Mouse (Mus musculus) heart, embryonic 10.5 days (tissue): Measurements from ENCODE around the gene Slc2a5. TPM values are rescaled to one million over a fixed set of nuclear protein-coding genes. Genes with fewer than 3 reads are reported as not detected.

Experiments
- DNase-seq: peaks from one replicate; pipeline ENCODE4 v3.0.0-alpha.2; 2017; ENCODE audit warnings: low spot score
- H3K27ac ChIP-seq: fragments of 300-500 bp; sonication (generic); 2 replicates; pipeline ENCODE4 v1.5.1; 2016; ENCODE audit warnings: mild to moderate bottlenecking
- H3K27me3 ChIP-seq: fragments of 300-500 bp; sonication (generic); 2 replicates; pipeline ENCODE4 v1.6.1; 2016; ENCODE audit warnings: mild to moderate bottlenecking; ENCODE audit not compliant: poor library complexity, insufficient read depth, severe bottlenecking
- H3K36me3 ChIP-seq: fragments of 300-500 bp; sonication (generic); 2 replicates; pipeline ENCODE4 v1.6.1; 2016; ENCODE audit warnings: mild to moderate bottlenecking, moderate library complexity
- H3K4me1 ChIP-seq: fragments of 300-500 bp; sonication (generic); 2 replicates; pipeline ENCODE4 v1.6.1; 2016; ENCODE audit warnings: mild to moderate bottlenecking
- H3K4me3 ChIP-seq: fragments of 300-500 bp; sonication (generic); 2 replicates; pipeline ENCODE4 v1.5.1; 2016; ENCODE audit warnings: mild to moderate bottlenecking, moderate library complexity
- H3K9me3 ChIP-seq: fragments of 300-500 bp; sonication (generic); 2 replicates; pipeline ENCODE4 v1.6.1; 2016; ENCODE audit warnings: mild to moderate bottlenecking, moderate library complexity
- WGBS: fragments of 180-500 bp; shearing (Covaris S2); methylation state at CpG from one replicate; pipeline ENCODE4 v1.1.7; 2016; 5-methylcytosine and 5-hydroxymethylcytosine counted together
- polyA plus RNA-seq: library from polyadenylated mRNA; unstranded; fragments of >200 nt; fragmentation: Nextera tagmentation; extraction: Ambion mirVana; gene quantifications from 2 replicates; pipeline ENCODE4 v1.2.1, GENCODE M21; 2016

Gene Slc2a5
- polyA plus RNA-seq, 1 experiment from 2014 or later: 1.2 TPM

DNA sequence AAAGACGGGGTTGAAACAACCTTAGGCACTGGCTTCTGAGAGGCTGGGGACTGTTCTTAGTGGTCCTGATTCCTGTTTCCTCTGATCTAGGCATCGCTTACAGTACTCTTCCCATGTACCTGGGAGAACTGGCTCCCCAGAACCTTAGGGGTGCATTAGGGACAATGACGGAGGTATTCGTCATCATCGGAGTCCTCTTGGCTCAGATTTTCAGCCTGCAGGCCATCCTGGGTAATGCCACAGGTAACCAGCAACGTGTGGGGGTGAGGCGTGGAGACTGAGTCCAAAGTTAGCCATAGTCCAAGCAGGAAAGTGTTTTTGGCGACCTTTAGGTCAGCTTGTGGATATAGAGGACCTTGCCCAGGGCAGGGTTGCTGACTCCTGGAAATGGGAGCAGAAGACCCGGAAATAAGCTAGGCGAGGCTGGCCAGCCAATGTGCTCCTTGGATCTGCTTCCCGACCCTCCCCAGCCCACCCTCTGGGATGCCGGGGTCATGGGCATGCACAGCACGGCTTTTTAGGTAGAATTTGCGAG lies 38.3 kb downstream of the Slc2a5 start:
- 57% methylated on average over 14 of the region's 14 CpGs for WGBS

DNA sequence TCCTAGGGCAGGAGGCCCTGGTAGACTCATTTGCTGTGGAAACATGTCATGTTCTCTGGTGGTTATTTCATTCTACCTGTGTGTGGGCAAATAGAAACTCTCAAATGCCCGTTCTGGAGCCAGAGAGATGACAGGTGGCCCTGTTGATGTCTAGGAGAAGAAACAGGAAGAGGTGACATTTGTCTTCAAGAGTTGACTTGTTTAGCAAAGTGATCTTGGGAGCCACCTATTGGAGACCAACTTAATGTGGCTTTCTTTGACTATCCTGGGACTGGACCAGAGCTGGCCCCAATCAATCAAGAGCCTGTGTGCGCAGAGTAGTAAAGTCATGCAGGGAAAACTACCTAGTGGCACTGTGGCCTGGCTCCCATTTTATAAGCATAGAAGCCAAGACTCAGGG lies 40.4 kb downstream of the Slc2a5 start:
- Histone ChIP-seq H3K4me1 (peaks cover 5% of the 10 kb centered on the region; the same call in 1 of the 2 replicates), H3K4me3 (no peak overlapping the region), H3K9me3 (no peaks in the 10 kb centered on the region), H3K27ac (no peak overlapping the region), H3K36me3 (no peaks in the 10 kb centered on the region), H3K27me3 (peaks cover 12% of the 10 kb centered on the region; the same call in 1 of the 2 replicates)
- DNase-seq: no peak
- WGBS: 77% methylated on average over 2 of the region's 2 CpGs

More for the DNA sequence above, 38.3 kb downstream of the Slc2a5 start:
- Histone ChIP-seq H3K36me3 (no peaks in the 10 kb centered on the region), H3K27ac (no peak overlapping the region), H3K4me1 (peaks cover 8% of the 10 kb centered on the region), H3K27me3 (peaks cover 12% of the 10 kb centered on the region; the same call in 1 of the 2 replicates), H3K4me3 (no peak overlapping the region), H3K9me3 (no peaks in the 10 kb centered on the region)
- no peak for DNase-seq

DNA sequence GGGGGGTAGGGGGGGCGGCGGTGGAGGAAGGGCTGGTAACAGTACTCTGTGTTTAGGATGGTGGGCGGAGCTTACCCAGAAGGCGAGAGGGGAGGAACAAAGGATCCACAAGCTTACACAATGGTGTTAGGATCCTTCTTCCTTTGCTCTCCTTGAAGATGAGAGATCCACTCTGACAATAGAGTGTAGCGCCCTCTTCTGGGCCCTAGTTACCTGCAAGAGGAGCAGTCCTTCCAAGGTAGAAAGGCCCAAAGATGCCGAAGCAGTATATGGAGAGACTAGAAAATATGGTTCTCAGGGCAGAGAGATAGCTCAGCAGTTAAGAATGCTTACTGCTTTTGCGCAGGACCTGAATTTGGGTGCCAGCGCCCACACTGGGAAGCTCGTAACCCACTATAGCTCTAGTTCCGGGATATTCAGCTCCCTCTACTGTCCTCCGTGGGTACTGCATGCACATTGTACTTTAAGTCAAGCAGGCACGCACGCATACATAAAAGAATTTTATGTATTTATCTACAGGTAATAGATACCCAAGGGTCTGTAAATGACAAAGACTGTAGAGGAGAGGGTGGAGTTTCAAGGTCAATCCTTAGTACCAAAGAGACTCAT lies 43.6 kb downstream of the Slc2a5 start:
- peaks cover 15% of the 10 kb centered on the region; the same call in 1 of the 2 replicates for H3K27me3 ChIP-seq

DNA sequence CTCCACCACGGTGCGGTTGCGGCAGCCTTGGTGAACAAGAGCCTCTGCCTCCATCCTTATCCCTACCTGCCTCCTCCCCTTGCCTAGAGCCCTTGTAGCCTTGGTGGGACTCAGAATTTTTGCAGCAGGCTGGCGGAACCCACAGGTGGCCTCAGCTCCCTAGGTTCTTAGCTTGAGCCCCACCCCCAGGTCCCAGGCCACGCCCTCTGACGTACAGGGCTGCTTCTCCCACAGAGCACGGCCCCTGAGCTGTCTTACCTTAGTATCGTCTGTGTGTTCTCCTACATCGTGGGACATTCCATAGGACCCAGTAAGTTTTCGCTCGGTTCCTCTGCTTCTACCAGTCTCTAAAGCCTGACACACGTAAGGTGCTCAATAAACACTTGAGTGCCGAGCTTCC lies 45.8 kb downstream of the Slc2a5 start:
- 30% methylated on average over 13 of the region's 13 CpGs for WGBS
- DNase-seq: no peak
- Histone ChIP-seq H3K4me3 (no peak overlapping the region), H3K27ac (no peak overlapping the region; the same call in 1 of the 2 replicates), H3K36me3 (no peaks in the 10 kb centered on the region), H3K9me3 (no peaks in the 10 kb centered on the region), H3K4me1 (peaks cover 6% of the 10 kb centered on the region), H3K27me3 (peaks cover 8% of the 10 kb centered on the region; the same call in 1 of the 2 replicates)

More for the DNA sequence above, 43.6 kb downstream of the Slc2a5 start:
- 63% methylated on average over 13 of the region's 13 CpGs for WGBS
- Histone ChIP-seq H3K27ac (no peak overlapping the region), H3K4me1 (peaks cover 11% of the 10 kb centered on the region), H3K4me3 (no peak overlapping the region), H3K9me3 (no peaks in the 10 kb centered on the region), H3K36me3 (no peaks in the 10 kb centered on the region)
- no peak for DNase-seq

DNA sequence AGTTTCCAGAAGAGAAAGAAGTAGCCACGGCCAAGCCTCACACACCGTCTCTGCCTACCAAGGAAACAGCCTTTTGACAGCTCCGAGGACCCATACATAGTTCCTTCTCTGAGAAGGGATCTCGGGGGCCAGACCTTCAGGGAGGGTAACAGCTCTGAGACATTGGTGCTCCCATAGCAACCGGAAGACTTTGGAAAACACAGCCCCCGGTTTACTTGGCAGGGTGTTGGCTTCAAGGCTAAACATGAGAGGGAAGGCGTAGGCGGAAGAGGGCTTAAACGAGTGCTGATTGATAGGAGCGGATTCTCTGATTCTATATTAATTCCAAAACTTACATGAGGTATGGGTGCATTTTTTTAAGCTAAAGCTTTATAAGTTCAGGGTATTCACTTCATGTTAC lies 49.3 kb downstream of the Slc2a5 start:
- Histone ChIP-seq H3K27ac (no peak overlapping the region), H3K4me1 (peaks cover 15% of the 10 kb centered on the region), H3K27me3 (peaks cover 8% of the 10 kb centered on the region; the same call in 1 of the 2 replicates), H3K9me3 (no peaks in the 10 kb centered on the region), H3K4me3 (no peak overlapping the region), H3K36me3 (no peaks in the 10 kb centered on the region)
- 73% methylated on average over 10 of the region's 10 CpGs for WGBS
- DNase-seq: no peak

DNA sequence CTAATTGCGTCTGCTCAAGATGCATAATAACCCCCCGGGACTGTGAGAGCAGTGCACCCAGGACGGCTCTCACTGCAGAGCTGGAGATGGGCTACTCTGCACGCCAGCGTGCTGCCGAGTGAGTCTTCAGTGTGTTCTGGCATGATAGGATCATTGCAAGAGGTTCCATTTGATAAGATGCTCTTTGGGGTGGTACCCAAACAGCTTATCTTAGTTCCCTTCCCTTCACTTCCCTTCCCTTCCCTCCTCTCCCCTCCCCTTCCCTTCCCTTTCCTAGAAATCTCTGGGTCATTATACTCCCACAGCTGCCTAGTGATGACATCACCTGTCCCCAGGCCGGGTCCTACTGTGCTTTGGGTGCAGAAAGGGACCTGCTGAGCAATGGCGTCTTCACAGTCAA lies 53.0 kb downstream of the Slc2a5 start:
- Histone ChIP-seq H3K9me3 (no peaks in the 10 kb centered on the region), H3K4me1 (peaks cover 9% of the 10 kb centered on the region), H3K27ac (no peak overlapping the region), H3K4me3 (no peak overlapping the region), H3K27me3 (peaks cover 3% of the 10 kb centered on the region; the same call in 1 of the 2 replicates), H3K36me3 (no peaks in the 10 kb centered on the region)
- no peak for DNase-seq
- WGBS: 67% methylated on average over 8 of the region's 8 CpGs

DNA sequence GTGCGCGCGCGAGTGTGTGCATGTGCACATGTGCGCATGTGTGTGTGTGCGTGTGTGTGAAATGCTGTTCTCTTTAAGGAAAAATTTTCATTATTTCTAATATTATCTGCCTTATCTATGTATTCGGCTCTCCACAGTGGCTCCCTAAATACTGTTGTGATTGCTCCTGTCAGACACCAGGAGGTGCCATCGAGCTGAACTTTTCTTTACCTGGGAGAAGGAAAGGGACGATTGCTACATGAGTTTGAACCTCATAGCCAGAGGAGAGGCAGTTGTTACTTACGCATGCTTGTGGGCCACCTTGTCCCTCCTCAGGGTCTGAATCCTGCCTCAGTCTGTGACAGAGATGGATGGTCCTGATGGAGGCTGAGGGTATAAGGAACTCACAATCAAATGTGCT lies 54.2 kb downstream of the Slc2a5 start:
- no peaks in the 10 kb centered on the region for H3K9me3 ChIP-seq
- peaks cover 9% of the 10 kb centered on the region for H3K4me1 ChIP-seq
- H3K27ac ChIP-seq: no peak overlapping the region
- no peaks in the 10 kb centered on the region for H3K36me3 ChIP-seq
- no peak overlapping the region for H3K4me3 ChIP-seq
- WGBS: 56% methylated on average over 10 of the region's 10 CpGs
- no peaks in the 10 kb centered on the region for H3K27me3 ChIP-seq
- DNase-seq: no peak

DNA sequence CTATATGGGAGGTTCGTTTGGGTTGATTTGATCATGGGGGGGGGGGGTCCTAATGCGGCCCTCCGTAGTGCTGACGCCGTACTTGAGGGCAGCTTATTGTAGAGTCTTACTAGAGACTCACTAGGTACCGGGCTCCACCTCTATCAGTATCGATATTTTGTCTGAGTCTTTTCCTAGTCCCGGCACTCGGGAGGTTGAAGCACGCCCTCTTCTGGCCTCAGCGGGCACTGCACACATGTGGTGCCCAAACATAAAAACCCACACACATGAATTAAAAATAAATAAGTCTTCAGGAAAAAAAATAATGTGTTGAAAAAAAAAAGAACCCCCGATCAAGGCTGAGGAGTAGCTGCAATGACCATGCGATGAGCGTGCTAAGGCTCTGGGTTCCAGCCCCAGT lies 54.9 kb downstream of the Slc2a5 start:
- WGBS: 86% methylated on average over 14 of the region's 14 CpGs
- no peaks in the 10 kb centered on the region for H3K9me3 ChIP-seq
- H3K36me3 ChIP-seq: no peaks in the 10 kb centered on the region
- H3K4me1 ChIP-seq: peaks cover 9% of the 10 kb centered on the region
- H3K27me3 ChIP-seq: no peaks in the 10 kb centered on the region
- no peak for DNase-seq
- no peak overlapping the region for H3K27ac ChIP-seq
- no peak overlapping the region for H3K4me3 ChIP-seq

DNA sequence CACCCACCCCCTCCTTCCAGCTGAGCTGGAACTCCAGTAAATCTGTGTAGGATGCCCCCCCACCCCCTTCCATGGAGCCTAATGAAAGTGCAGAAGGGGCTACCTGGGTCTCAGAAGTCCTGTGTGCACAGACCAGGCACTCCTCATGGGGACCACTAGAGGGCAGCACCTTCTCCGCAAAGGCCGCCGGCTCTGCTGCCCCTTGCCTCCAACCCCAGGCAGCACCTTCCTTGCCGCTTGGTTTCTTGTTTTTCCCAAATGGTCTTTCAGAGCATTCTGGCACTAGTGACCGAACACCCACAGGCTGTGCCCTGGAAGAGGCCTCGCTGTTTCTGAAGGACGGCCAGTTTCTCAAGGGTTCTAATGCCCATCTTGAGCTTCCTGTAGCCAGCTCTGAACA lies 57.5 kb downstream of the Slc2a5 start:
- H3K4me3 ChIP-seq: no peak overlapping the region
- no peaks in the 10 kb centered on the region for H3K36me3 ChIP-seq
- H3K4me1 ChIP-seq: peaks cover 8% of the 10 kb centered on the region
- no peak overlapping the region for H3K27ac ChIP-seq
- peak; percentile 80 for DNase-seq
- H3K27me3 ChIP-seq: no peaks in the 10 kb centered on the region
- WGBS: 3% methylated on average over 7 of the region's 7 CpGs
- no peaks in the 10 kb centered on the region for H3K9me3 ChIP-seq

DNA sequence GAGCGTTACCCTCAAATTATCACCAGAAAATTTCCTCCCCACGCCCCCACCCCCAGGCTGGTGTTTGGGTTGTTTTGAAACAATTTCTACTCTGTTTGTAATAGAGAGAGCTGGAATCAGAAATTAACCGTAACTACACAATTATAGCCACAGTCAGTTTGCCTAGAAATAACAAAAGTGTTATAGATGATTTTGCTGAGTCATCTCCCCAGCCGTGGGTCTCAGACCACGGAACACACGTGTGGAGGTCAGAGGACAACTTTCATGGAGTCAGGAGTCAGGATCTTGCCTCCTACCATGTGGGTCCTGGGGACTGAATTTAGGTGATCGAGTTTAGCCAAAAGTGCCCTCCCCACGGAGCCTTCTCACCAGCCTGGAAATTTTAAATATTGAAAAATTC lies 58.0 kb downstream of the Slc2a5 start:
- WGBS: 79% methylated on average over 8 of the region's 8 CpGs
- no peaks in the 10 kb centered on the region for H3K9me3 ChIP-seq

DNA sequence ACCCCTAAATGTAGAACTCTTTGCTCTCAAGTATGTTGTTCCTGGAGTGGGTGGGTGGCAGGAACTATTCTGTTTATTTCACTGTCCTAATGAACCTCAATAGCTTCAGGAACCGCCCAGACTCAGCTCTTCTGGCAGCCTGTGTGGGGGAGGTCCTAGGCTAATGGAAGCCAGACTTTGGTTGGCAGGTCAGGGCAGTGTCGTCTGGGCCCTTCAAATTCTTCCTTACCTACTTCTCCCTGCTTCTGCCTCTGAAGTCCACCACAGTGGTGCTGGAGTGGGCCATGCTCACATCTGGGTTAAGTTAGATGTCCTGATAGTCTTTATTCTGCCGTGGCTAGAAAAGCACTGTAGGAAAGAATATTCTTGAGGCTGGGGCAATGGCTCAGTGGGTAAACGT lies 59.0 kb downstream of the Slc2a5 start:
- 47% methylated on average over 4 of the region's 4 CpGs for WGBS
- no peak overlapping the region for H3K27ac ChIP-seq
- H3K27me3 ChIP-seq: no peaks in the 10 kb centered on the region

More for the DNA sequence above, 58.0 kb downstream of the Slc2a5 start:
- no peak for DNase-seq
- Histone ChIP-seq H3K27me3 (no peaks in the 10 kb centered on the region), H3K4me1 (peaks cover 2% of the 10 kb centered on the region; the same call in 1 of the 2 replicates), H3K36me3 (no peaks in the 10 kb centered on the region), H3K27ac (no peak overlapping the region), H3K4me3 (no peak overlapping the region)

DNA sequence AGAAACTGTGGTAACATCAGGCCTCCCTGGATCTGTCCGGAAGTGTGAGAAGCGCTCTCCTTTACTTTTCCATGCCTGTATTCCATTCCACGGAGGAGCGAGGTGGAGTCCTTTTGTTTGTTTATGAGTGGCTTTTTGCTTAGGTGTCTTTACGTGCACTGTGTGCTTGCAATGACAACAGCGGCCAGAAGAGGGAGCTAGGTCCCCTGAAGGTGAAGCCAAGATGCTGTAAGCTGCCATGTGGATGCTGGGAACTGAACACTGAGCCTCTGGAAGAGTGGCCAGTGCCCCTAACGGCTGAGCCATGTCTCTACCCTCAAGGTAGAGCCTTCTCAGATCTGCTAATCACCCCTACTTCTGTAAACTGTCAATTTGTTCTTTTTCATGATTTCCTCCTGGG lies 62.2 kb downstream of the Slc2a5 start:
- Histone ChIP-seq H3K27ac (no peak overlapping the region), H3K36me3 (no peaks in the 10 kb centered on the region), H3K4me3 (no peak overlapping the region), H3K4me1 (no peaks in the 10 kb centered on the region), H3K27me3 (no peaks in the 10 kb centered on the region), H3K9me3 (no peaks in the 10 kb centered on the region)
- 86% methylated on average over 7 of the region's 7 CpGs for WGBS
- DNase-seq: peak; percentile 62

More for the DNA sequence above, 59.0 kb downstream of the Slc2a5 start:
- no peaks in the 10 kb centered on the region for H3K36me3 ChIP-seq
- no peaks in the 10 kb centered on the region for H3K9me3 ChIP-seq
- H3K4me1 ChIP-seq: no peaks in the 10 kb centered on the region
- no peak for DNase-seq
- no peak overlapping the region for H3K4me3 ChIP-seq

DNA sequence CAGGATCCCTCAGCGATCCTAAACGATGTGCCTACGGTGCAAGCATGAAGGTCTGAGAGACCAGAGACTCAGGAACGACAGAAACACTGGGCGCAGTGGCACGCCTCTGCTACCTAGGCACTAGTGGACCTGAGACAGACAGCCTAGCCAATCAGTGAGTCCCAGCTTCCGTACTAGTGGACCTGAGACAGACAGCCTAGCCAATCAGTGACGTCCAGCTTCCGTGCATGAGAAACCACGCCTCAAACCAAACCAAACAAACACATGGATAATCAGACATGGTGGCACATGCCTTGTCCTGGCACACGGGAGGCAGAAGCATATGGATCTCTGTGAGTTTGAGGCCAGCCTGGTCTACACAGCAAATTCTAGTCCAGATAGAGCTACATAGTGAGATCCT lies 69.2 kb downstream of the Slc2a5 start:
- Histone ChIP-seq H3K4me3 (no peak overlapping the region), H3K4me1 (peaks cover 10% of the 10 kb centered on the region), H3K9me3 (no peaks in the 10 kb centered on the region), H3K27ac (no peak overlapping the region), H3K36me3 (no peaks in the 10 kb centered on the region), H3K27me3 (no peaks in the 10 kb centered on the region)
- WGBS: 43% methylated on average over 11 of the region's 11 CpGs
- no peak for DNase-seq
